Mouse (Mus musculus): ENCODE results near the gene Znrd1.
A peak's percentile ranks its signal among the peaks of the same experiment; 100 is the strongest.

- TF ChIP-seq CTCF (IDR thresholded peaks at IDR 0.05; ENCODE audit: low read depth, low read length) (no peak), EP300 (IDR thresholded peaks at IDR 0.05; ENCODE audit: insufficient read depth, low read depth, low read length) (peak; percentile 91), POLR2A (IDR thresholded peaks at IDR 0.05; ENCODE audit: insufficient read depth, low read length) (peak; percentile 15)
These were observed at the start of gene Znrd1, which contains the start of gene Znrd1as for GRCm38 (mm10) chr17:36957999-36958743.
